Mouse (Mus musculus): ENCODE measurements around the gene Mpp1. TPM values are rescaled to one million over a fixed set of nuclear protein-coding genes. Genes with fewer than 3 reads are reported as not detected.

The Mpp1 gene
- polyA plus RNA-seq, 1 experiment from 2014 or later = 89.1 TPM

GRCm38 (mm10) chrX:75136938-75137337 lies 6.1 kb upstream of the Mpp1 start:
- Histone ChIP-seq H3K27me3 (ENCODE audit: control insufficient read depth, insufficient read depth, low read length) (no peaks in the 10 kb centered on the region), H3K4me2 (ENCODE audit: low read depth, low read length) (no peak overlapping the region), H3K27ac (ENCODE audit: low read length) (no peak overlapping the region), H3K4me3 (replicated peaks; ENCODE audit: low read length) (no peak overlapping the region), H3K9ac (ENCODE audit: low read length) (no peak overlapping the region), H3K9me3 (replicated peaks; ENCODE audit: control insufficient read depth, low read length) (no peaks in the 10 kb centered on the region), H3K4me1 (ENCODE audit: control insufficient read depth, insufficient read depth, low read length) (no peaks in the 10 kb centered on the region), H3K36me3 (ENCODE audit: control insufficient read depth, insufficient read depth, low read length) (no peaks in the 10 kb centered on the region)
- ATAC-seq (ENCODE audit: insufficient read depth, low FRiP score) = no peak

- Histone ChIP-seq H3K4me3 (replicated peaks; ENCODE audit: low read length) (peak overlapping the region; percentile 16), H3K4me2 (ENCODE audit: low read depth, low read length) (peak overlapping the region; percentile 59), H3K4me1 (ENCODE audit: control insufficient read depth, insufficient read depth, low read length) (0 out of 2 replicates have a peak, but pooled peaks cover 2% of the 10 kb centered on the region), H3K36me3 (ENCODE audit: control insufficient read depth, insufficient read depth, low read length) (no peaks in the 10 kb centered on the region), H3K9me3 (replicated peaks; ENCODE audit: control insufficient read depth, low read length) (no peaks in the 10 kb centered on the region), H3K27me3 (ENCODE audit: control insufficient read depth, insufficient read depth, low read length) (no peaks in the 10 kb centered on the region), H3K9ac (ENCODE audit: low read length) (no peak overlapping the region), H3K27ac (ENCODE audit: low read length) (no peak overlapping the region)
- 56% methylated on average over 2 of the region's 2 CpGs for WGBS
- no peak for ATAC-seq (ENCODE audit: insufficient read depth, low FRiP score)
These were observed 1.3 kb downstream of the Mpp1 start for GRCm38 (mm10) chrX:75129474-75129873.

- H3K27me3 ChIP-seq (ENCODE audit: control insufficient read depth, insufficient read depth, low read length) = no peaks in the 10 kb centered on the region
- H3K27ac ChIP-seq (ENCODE audit: low read length) = no peak overlapping the region
- no peaks in the 10 kb centered on the region for H3K36me3 ChIP-seq (ENCODE audit: control insufficient read depth, insufficient read depth, low read length)
- H3K4me2 ChIP-seq (ENCODE audit: low read depth, low read length) = peak overlapping the region; percentile 38
- no peak overlapping the region for H3K4me3 ChIP-seq (replicated peaks; ENCODE audit: low read length)
- no peaks in the 10 kb centered on the region for H3K9me3 ChIP-seq (replicated peaks; ENCODE audit: control insufficient read depth, low read length)
- no peak overlapping the region for H3K9ac ChIP-seq (ENCODE audit: low read length)
- peak; percentile 52; the same call in 1 of the 2 replicates for ATAC-seq (ENCODE audit: insufficient read depth, low FRiP score)
- 0 out of 2 replicates have a peak, but pooled peaks cover 2% of the 10 kb centered on the region for H3K4me1 ChIP-seq (ENCODE audit: control insufficient read depth, insufficient read depth, low read length)
These were observed 2.4 kb downstream of the Mpp1 start for GRCm38 (mm10) chrX:75128333-75128980.

- Histone ChIP-seq H3K27me3 (ENCODE audit: control insufficient read depth, insufficient read depth, low read length) (no peaks in the 10 kb centered on the region), H3K27ac (ENCODE audit: low read length) (no peak overlapping the region), H3K4me1 (ENCODE audit: control insufficient read depth, insufficient read depth, low read length) (0 out of 2 replicates have a peak, but pooled peaks cover 2% of the 10 kb centered on the region), H3K4me2 (ENCODE audit: low read depth, low read length) (no peak overlapping the region), H3K9me3 (replicated peaks; ENCODE audit: control insufficient read depth, low read length) (no peaks in the 10 kb centered on the region), H3K36me3 (ENCODE audit: control insufficient read depth, insufficient read depth, low read length) (no peaks in the 10 kb centered on the region), H3K9ac (ENCODE audit: low read length) (no peak overlapping the region), H3K4me3 (replicated peaks; ENCODE audit: low read length) (no peak overlapping the region)
- no peak for ATAC-seq (ENCODE audit: insufficient read depth, low FRiP score)
These were observed 3.9 kb downstream of the Mpp1 start for GRCm38 (mm10) chrX:75126893-75127292.

GRCm38 (mm10) chrX:75125606-75126005 lies 5.2 kb downstream of the Mpp1 start:
- H3K27me3 ChIP-seq (ENCODE audit: control insufficient read depth, insufficient read depth, low read length) = no peaks in the 10 kb centered on the region
- no peak for ATAC-seq (ENCODE audit: insufficient read depth, low FRiP score)

GRCm38 (mm10) chrX:75115550-75115949 lies 15.3 kb downstream of the Mpp1 start:
- H3K9me3 ChIP-seq (replicated peaks; ENCODE audit: control insufficient read depth, low read length) = no peaks in the 10 kb centered on the region
- H3K9ac ChIP-seq (ENCODE audit: low read length) = no peak overlapping the region
- no peaks in the 10 kb centered on the region for H3K4me1 ChIP-seq (ENCODE audit: control insufficient read depth, insufficient read depth, low read length)
- H3K27me3 ChIP-seq (ENCODE audit: control insufficient read depth, insufficient read depth, low read length) = no peaks in the 10 kb centered on the region
- no peaks in the 10 kb centered on the region for H3K36me3 ChIP-seq (ENCODE audit: control insufficient read depth, insufficient read depth, low read length)
- H3K4me3 ChIP-seq (replicated peaks; ENCODE audit: low read length) = no peak overlapping the region
- no peak for ATAC-seq (ENCODE audit: insufficient read depth, low FRiP score)
- no peak overlapping the region for H3K27ac ChIP-seq (ENCODE audit: low read length)
- no peak overlapping the region for H3K4me2 ChIP-seq (ENCODE audit: low read depth, low read length)

More at GRCm38 (mm10) chrX:75125606-75126005, 5.2 kb downstream of the Mpp1 start:
- no peaks in the 10 kb centered on the region for H3K9me3 ChIP-seq (replicated peaks; ENCODE audit: control insufficient read depth, low read length)
- 79% methylated on average over 3 of the region's 3 CpGs for WGBS
- H3K36me3 ChIP-seq (ENCODE audit: control insufficient read depth, insufficient read depth, low read length) = no peaks in the 10 kb centered on the region
- no peak overlapping the region for H3K27ac ChIP-seq (ENCODE audit: low read length)
- 0 out of 2 replicates have a peak, but pooled peaks cover 2% of the 10 kb centered on the region for H3K4me1 ChIP-seq (ENCODE audit: control insufficient read depth, insufficient read depth, low read length)
- H3K9ac ChIP-seq (ENCODE audit: low read length) = no peak overlapping the region
- H3K4me2 ChIP-seq (ENCODE audit: low read depth, low read length) = no peak overlapping the region
- H3K4me3 ChIP-seq (replicated peaks; ENCODE audit: low read length) = no peak overlapping the region

GRCm38 (mm10) chrX:75102293-75102692 lies 28.5 kb downstream of the Mpp1 start:
- no peak for ATAC-seq (ENCODE audit: insufficient read depth, low FRiP score)
- Histone ChIP-seq H3K36me3 (ENCODE audit: control insufficient read depth, insufficient read depth, low read length) (peaks cover 6% of the 10 kb centered on the region; the same call in 1 of the 2 replicates), H3K27me3 (ENCODE audit: control insufficient read depth, insufficient read depth, low read length) (no peaks in the 10 kb centered on the region), H3K9ac (ENCODE audit: low read length) (no peak overlapping the region), H3K4me3 (replicated peaks; ENCODE audit: low read length) (no peak overlapping the region), H3K4me2 (ENCODE audit: low read depth, low read length) (no peak overlapping the region), H3K4me1 (ENCODE audit: control insufficient read depth, insufficient read depth, low read length) (no peaks in the 10 kb centered on the region), H3K9me3 (replicated peaks; ENCODE audit: control insufficient read depth, low read length) (no peaks in the 10 kb centered on the region), H3K27ac (ENCODE audit: low read length) (no peak overlapping the region)
- 91% methylated on average over 6 of the region's 6 CpGs for WGBS

- WGBS = 91% methylated on average over 8 of the region's 8 CpGs
- no peak for ATAC-seq (ENCODE audit: insufficient read depth, low FRiP score)
These were observed 32.0 kb downstream of the Mpp1 start for GRCm38 (mm10) chrX:75098799-75099198.

GRCm38 (mm10) chrX:75096163-75096770 lies 34.5 kb downstream of the Mpp1 start:
- Histone ChIP-seq H3K4me1 (ENCODE audit: control insufficient read depth, insufficient read depth, low read length) (no peaks in the 10 kb centered on the region), H3K36me3 (ENCODE audit: control insufficient read depth, insufficient read depth, low read length) (peaks cover 2% of the 10 kb centered on the region; the same call in 1 of the 2 replicates), H3K4me3 (replicated peaks; ENCODE audit: low read length) (peak overlapping the region; percentile 64), H3K9ac (ENCODE audit: low read length) (peak overlapping the region; percentile 74), H3K9me3 (replicated peaks; ENCODE audit: control insufficient read depth, low read length) (no peaks in the 10 kb centered on the region), H3K27me3 (ENCODE audit: control insufficient read depth, insufficient read depth, low read length) (no peaks in the 10 kb centered on the region), H3K27ac (ENCODE audit: low read length) (peak overlapping the region; percentile 71), H3K4me2 (ENCODE audit: low read depth, low read length) (peak overlapping the region; percentile 58)
- WGBS = 19% methylated on average over 23 of the region's 23 CpGs
- no peak for ATAC-seq (ENCODE audit: insufficient read depth, low FRiP score)

More at GRCm38 (mm10) chrX:75098799-75099198, 32.0 kb downstream of the Mpp1 start:
- H3K9ac ChIP-seq (ENCODE audit: low read length) = no peak overlapping the region
- peaks cover 6% of the 10 kb centered on the region; the same call in 1 of the 2 replicates for H3K36me3 ChIP-seq (ENCODE audit: control insufficient read depth, insufficient read depth, low read length)
- H3K4me1 ChIP-seq (ENCODE audit: control insufficient read depth, insufficient read depth, low read length) = no peaks in the 10 kb centered on the region
- H3K27me3 ChIP-seq (ENCODE audit: control insufficient read depth, insufficient read depth, low read length) = no peaks in the 10 kb centered on the region
- H3K9me3 ChIP-seq (replicated peaks; ENCODE audit: control insufficient read depth, low read length) = no peaks in the 10 kb centered on the region
- no peak overlapping the region for H3K4me3 ChIP-seq (replicated peaks; ENCODE audit: low read length)
- H3K4me2 ChIP-seq (ENCODE audit: low read depth, low read length) = no peak overlapping the region
- no peak overlapping the region for H3K27ac ChIP-seq (ENCODE audit: low read length)
